Mouse (Mus musculus): ENCODE measurements at regions not wholly inside any gene's neighbourhood (a gene's known extent, or its start where the extent isn't known, plus 50 kb on each side); places are given as distances from the start of the nearest gene placed in this dataset.
A peak's percentile ranks its signal among the peaks of the same experiment; 100 is the strongest.

GRCm38 (mm10) chr19:49375754-49376619 is 1170.2 kb downstream of the Sorcs3 start:
- no peaks in the 10 kb centered on the region for H3K9me3 ChIP-seq (ENCODE audit: low read length)
- H3K4me2 ChIP-seq (replicated peaks; ENCODE audit: low read depth, low read length): no peak overlapping the region
- no peaks in the 10 kb centered on the region for H3K36me3 ChIP-seq (ENCODE audit: insufficient read depth, low read length)
- no peak overlapping the region for H3K4me3 ChIP-seq (ENCODE audit: low read length)
- no peaks in the 10 kb centered on the region for H3K27me3 ChIP-seq (ENCODE audit: insufficient read depth, low read length)
- H3K4me1 ChIP-seq (ENCODE audit: insufficient read depth, low read length): no peaks in the 10 kb centered on the region
- WGBS: 30% methylated on average over 1 of the region's 1 CpGs
- H3K9ac ChIP-seq (replicated peaks; ENCODE audit: low read length): no peak overlapping the region
- H3K27ac ChIP-seq (ENCODE audit: low read length): no peak overlapping the region
- peak; percentile 78; the same call in 1 of the 2 replicates for ATAC-seq (ENCODE audit: low FRiP score, low TSS enrichment)

GRCm38 (mm10) chr19:49379646-49380045 is 1173.8 kb downstream of the Sorcs3 start:
- Histone ChIP-seq H3K9ac (replicated peaks; ENCODE audit: low read length) (no peak overlapping the region), H3K9me3 (ENCODE audit: low read length) (no peaks in the 10 kb centered on the region), H3K27ac (ENCODE audit: low read length) (no peak overlapping the region), H3K4me3 (ENCODE audit: low read length) (no peak overlapping the region), H3K4me1 (ENCODE audit: insufficient read depth, low read length) (no peaks in the 10 kb centered on the region), H3K36me3 (ENCODE audit: insufficient read depth, low read length) (no peaks in the 10 kb centered on the region), H3K27me3 (ENCODE audit: insufficient read depth, low read length) (no peaks in the 10 kb centered on the region), H3K4me2 (replicated peaks; ENCODE audit: low read depth, low read length) (no peak overlapping the region)
- 56% methylated on average over 3 of the region's 3 CpGs for WGBS
- no peak for ATAC-seq (ENCODE audit: low FRiP score, low TSS enrichment)

- no peaks in the 10 kb centered on the region for H3K27me3 ChIP-seq (ENCODE audit: insufficient read depth, low read length)
- no peak overlapping the region for H3K4me3 ChIP-seq (ENCODE audit: low read length)
- H3K36me3 ChIP-seq (ENCODE audit: insufficient read depth, low read length): no peaks in the 10 kb centered on the region
- H3K9ac ChIP-seq (replicated peaks; ENCODE audit: low read length): no peak overlapping the region
- no peaks in the 10 kb centered on the region for H3K4me1 ChIP-seq (ENCODE audit: insufficient read depth, low read length)
- WGBS: 86% methylated on average over 2 of the region's 2 CpGs
- H3K9me3 ChIP-seq (ENCODE audit: low read length): no peaks in the 10 kb centered on the region
- ATAC-seq (ENCODE audit: low FRiP score, low TSS enrichment): no peak
- no peak overlapping the region for H3K4me2 ChIP-seq (replicated peaks; ENCODE audit: low read depth, low read length)
- no peak overlapping the region for H3K27ac ChIP-seq (ENCODE audit: low read length)
These were observed 1190.4 kb downstream of the Sorcs3 start for GRCm38 (mm10) chr19:49396257-49396656.

DNA sequence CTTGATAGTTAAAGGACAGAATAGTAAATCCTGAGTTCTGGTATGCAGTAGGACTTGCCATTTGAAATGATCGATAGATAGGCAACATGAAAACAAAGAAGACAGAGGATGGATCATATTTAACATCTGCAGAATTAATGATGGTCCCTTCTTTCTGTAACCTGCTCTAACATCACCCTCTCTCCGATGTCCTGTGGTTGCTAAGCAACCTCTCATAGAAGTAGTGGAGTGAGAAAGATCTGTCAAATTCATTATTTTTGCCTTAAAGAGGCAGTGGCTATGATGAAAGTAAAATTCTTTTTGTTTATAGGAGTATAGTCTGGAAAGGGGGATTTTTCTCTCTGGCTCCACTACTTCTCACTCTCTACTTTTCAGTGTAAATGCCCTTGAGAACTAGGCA is 1209.5 kb downstream of the Sorcs3 start:
- 63% methylated on average over 2 of the region's 2 CpGs for WGBS
- no peak overlapping the region for H3K4me3 ChIP-seq (ENCODE audit: low read length)
- no peak overlapping the region for H3K4me2 ChIP-seq (replicated peaks; ENCODE audit: low read depth, low read length)

GRCm38 (mm10) chr19:49423059-49423900 is 1217.5 kb downstream of the Sorcs3 start:
- no peak for ATAC-seq (ENCODE audit: low FRiP score, low TSS enrichment)
- Histone ChIP-seq H3K4me1 (ENCODE audit: insufficient read depth, low read length) (no peaks in the 10 kb centered on the region), H3K4me2 (replicated peaks; ENCODE audit: low read depth, low read length) (no peak overlapping the region), H3K27me3 (ENCODE audit: insufficient read depth, low read length) (no peaks in the 10 kb centered on the region), H3K4me3 (ENCODE audit: low read length) (no peak overlapping the region), H3K36me3 (ENCODE audit: insufficient read depth, low read length) (no peaks in the 10 kb centered on the region), H3K9me3 (ENCODE audit: low read length) (peaks cover 4% of the 10 kb centered on the region; the same call in 1 of the 2 replicates), H3K9ac (replicated peaks; ENCODE audit: low read length) (no peak overlapping the region), H3K27ac (ENCODE audit: low read length) (no peak overlapping the region)
- WGBS: 80% methylated on average over 7 of the region's 7 CpGs

More for the DNA sequence above, 1209.5 kb downstream of the Sorcs3 start:
- Histone ChIP-seq H3K27ac (ENCODE audit: low read length) (no peak overlapping the region), H3K9ac (replicated peaks; ENCODE audit: low read length) (no peak overlapping the region), H3K27me3 (ENCODE audit: insufficient read depth, low read length) (no peaks in the 10 kb centered on the region), H3K36me3 (ENCODE audit: insufficient read depth, low read length) (no peaks in the 10 kb centered on the region), H3K4me1 (ENCODE audit: insufficient read depth, low read length) (no peaks in the 10 kb centered on the region), H3K9me3 (ENCODE audit: low read length) (no peaks in the 10 kb centered on the region)
- no peak for ATAC-seq (ENCODE audit: low FRiP score, low TSS enrichment)

Data from kidney, embryonic 16.5 days (tissue).